Mouse (Mus musculus) kidney, embryonic 14.5 days (tissue): ENCODE measurements at regions not wholly inside any gene's neighbourhood (a gene's known extent, or its start where the extent isn't known, plus 50 kb on each side); places are given as distances from the start of the nearest gene placed in this dataset.

ENCODE experiments used
- ATAC-seq: fragments of 200-750 bp; cut with Nextera tagmentation; 2 replicates; pipeline ENCODE4 v1.8.0; 2017; ENCODE audit warnings: moderate number of reproducible peaks, mild to moderate bottlenecking, moderate TSS enrichment, moderate library complexity; ENCODE audit not compliant: low FRiP score, low TSS enrichment
- H3K27ac ChIP-seq: fragments of 300-500 bp; sonication (generic); 2 replicates; pipeline ENCODE4 v1.5.1; 2014; ENCODE audit warnings: low read depth, mild to moderate bottlenecking, low read length, moderate library complexity, mixed read lengths
- H3K27me3 ChIP-seq: fragments of 300-500 bp; sonication (generic); 2 replicates; pipeline ENCODE4 v1.6.1; 2014; ENCODE audit warnings: mild to moderate bottlenecking, low read length; ENCODE audit not compliant: control insufficient read depth, insufficient read depth
- H3K36me3 ChIP-seq: fragments of 300-500 bp; sonication (generic); 2 replicates; pipeline ENCODE4 v1.6.1; 2014; ENCODE audit warnings: low read length, mixed read lengths; ENCODE audit not compliant: control insufficient read depth, insufficient read depth
- H3K4me1 ChIP-seq: fragments of 300-500 bp; sonication (generic); 2 replicates; pipeline ENCODE4 v1.6.1; 2014; ENCODE audit warnings: low read length, mixed read lengths; ENCODE audit not compliant: control insufficient read depth, insufficient read depth
- H3K4me2 ChIP-seq: fragments of 300-500 bp; sonication (generic); replicated peaks from 2 replicates; pipeline ENCODE4 v1.6.1; 2014; ENCODE audit warnings: low read depth, mild to moderate bottlenecking, low read length
- H3K4me3 ChIP-seq: fragments of 300-500 bp; sonication (generic); 2 replicates; pipeline ENCODE4 v1.5.1; 2014; ENCODE audit warnings: mild to moderate bottlenecking, low read length
- H3K9ac ChIP-seq: fragments of 300-500 bp; sonication (generic); 2 replicates; pipeline ENCODE4 v1.6.1; 2014; ENCODE audit warnings: low read depth, mild to moderate bottlenecking, low read length, moderate library complexity
- H3K9me3 ChIP-seq: fragments of 300-500 bp; sonication (generic); 2 replicates; pipeline ENCODE4 v1.6.1; 2016; ENCODE audit warnings: low read length; ENCODE audit not compliant: control insufficient read depth
- WGBS: fragments of 180-500 bp; shearing (Covaris S2); extraction: QIAGEN DNeasy Blood & Tissue Kit; methylation state at CpG from one replicate; pipeline ENCODE4 v1.1.7; 2014; 5-methylcytosine and 5-hydroxymethylcytosine counted together

DNA sequence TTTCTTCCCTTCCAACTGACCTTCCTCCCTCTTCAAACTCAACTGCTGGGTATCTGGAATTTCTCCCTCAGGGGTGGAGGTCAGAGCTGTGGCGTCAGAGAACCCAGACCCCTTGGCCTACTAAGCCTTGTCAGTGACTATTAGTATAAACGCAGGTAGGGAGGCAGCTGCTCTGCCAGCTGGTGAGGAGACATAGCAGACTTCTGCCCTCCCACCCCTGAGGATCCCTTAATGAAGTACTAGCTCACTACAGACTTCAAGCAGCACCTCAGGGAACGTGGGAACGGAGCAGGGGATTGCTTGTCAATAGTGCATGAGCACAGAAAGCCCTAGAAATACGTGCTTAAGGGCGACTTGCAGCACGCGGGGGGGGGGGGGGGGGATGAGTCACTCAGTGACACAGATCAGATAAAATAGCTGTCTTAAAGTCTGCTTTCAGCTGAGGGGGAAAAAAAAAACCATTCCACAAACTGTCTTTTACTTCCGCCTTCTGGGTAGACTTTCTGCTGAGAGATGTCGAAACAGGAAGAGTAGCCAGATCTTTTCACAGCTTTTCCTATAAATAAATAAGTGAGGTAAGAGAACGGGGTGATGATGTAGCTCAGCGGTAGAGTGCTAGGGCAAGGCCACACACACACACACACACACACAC is 144.1 kb downstream of the Basp1 start:
- Histone ChIP-seq H3K9ac (no peak overlapping the region; the same call in 1 of the 2 replicates), H3K4me1 (no peaks in the 10 kb centered on the region), H3K9me3 (no peaks in the 10 kb centered on the region), H3K4me2 (no peak overlapping the region), H3K27me3 (peaks cover 5% of the 10 kb centered on the region; the same call in 1 of the 2 replicates), H3K4me3 (no peak overlapping the region), H3K27ac (no peak overlapping the region), H3K36me3 (no peaks in the 10 kb centered on the region)
- WGBS = 47% methylated on average over 11 of the region's 12 CpGs
- ATAC-seq = no peak

DNA sequence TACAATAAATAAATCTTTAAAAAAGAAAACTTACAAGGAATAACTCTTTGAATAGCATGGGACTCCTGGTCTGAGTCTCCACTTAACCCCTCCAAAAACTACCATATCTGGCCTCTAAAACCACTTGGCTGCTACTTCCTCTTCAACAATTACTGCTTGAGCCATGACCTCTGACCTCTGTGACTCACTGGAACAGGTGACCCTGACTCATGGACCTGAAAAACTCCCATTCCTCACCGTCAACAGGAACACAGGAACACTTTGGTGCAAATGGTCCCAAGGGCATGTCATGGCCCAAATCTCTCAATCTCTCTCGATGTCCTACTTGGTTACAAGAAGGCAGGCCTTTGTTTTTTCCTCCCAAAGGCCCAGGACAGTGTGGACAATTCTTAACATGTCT is 145.1 kb downstream of the Basp1 start:
- Histone ChIP-seq H3K4me3 (no peak overlapping the region), H3K9ac (no peak overlapping the region), H3K4me1 (no peaks in the 10 kb centered on the region), H3K9me3 (no peaks in the 10 kb centered on the region), H3K27me3 (peaks cover 1% of the 10 kb centered on the region; the same call in 1 of the 2 replicates), H3K4me2 (no peak overlapping the region), H3K36me3 (no peaks in the 10 kb centered on the region), H3K27ac (no peak overlapping the region)
- WGBS = 53% methylated on average over 2 of the region's 2 CpGs
- ATAC-seq = no peak

DNA sequence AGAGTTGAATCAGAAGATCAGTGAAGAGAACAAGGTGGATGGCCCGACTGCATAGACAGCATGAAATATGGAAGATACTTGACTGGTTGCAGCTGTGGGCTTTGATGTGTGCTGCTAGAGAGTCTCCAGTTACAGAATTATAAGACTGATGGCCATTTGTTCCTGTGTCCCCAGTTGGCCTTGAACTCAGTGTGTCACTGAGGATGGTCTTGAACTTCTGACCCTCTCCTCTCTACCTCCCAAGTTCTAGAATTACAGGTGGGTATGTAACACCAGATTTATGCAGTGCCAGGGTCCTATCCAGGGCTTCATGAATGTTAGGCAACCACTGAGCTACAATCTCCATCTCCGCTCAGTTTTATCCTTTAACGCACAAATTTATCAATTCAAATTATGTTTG is 146.1 kb downstream of the Basp1 start:
- no peak overlapping the region for H3K9ac ChIP-seq
- WGBS = 59% methylated on average over 3 of the region's 3 CpGs
- peak; percentile 69; the same call in 1 of the 2 replicates for ATAC-seq
- H3K4me3 ChIP-seq = no peak overlapping the region
- H3K27ac ChIP-seq = no peak overlapping the region
- H3K4me2 ChIP-seq = no peak overlapping the region
- no peaks in the 10 kb centered on the region for H3K27me3 ChIP-seq
- H3K36me3 ChIP-seq = no peaks in the 10 kb centered on the region
- no peaks in the 10 kb centered on the region for H3K4me1 ChIP-seq
- H3K9me3 ChIP-seq = no peaks in the 10 kb centered on the region

DNA sequence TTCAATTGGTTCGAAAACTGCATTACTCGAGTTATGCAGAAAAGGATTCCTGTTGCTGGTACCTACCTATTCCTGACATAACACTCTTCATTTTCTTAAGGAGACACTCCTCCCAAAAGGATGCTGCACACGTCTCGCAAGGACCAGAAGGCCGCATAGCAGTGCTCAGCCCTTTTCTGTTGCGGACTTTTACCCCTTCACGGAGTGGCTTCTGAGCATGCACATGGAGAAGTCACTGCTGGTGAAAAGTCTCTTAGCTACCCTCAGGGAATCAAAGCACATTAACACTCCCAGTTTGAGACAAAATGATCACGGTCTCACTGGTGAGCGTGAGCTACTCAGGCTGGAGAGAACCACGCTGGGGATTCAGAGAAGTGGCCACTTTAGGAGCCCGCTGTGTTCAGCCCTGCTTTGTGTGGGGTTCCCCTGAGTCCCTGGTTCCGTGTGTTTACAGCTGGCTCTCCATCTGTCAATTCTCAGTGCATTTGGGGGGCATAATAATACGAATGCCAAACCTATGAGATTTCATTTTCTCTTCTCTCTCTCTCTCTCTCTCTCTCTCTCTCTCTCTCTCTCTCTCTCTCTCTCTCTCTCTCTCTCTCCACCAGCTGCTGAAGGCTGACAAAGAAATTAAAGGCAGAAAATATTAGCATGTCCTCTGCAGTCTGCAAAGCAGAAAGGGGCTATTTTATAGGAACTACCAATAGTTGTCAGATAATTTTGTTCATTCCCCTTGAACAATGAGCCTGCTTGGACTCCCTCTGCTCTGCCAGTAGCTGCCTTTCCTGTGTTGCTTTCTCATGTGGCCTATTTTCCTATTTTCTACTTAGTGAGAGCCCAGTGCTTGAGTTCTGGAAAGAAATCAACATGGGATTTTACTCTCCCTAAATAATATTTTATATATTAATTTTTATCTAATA is 160.7 kb downstream of the Basp1 start:
- no peak overlapping the region for H3K9ac ChIP-seq
- H3K4me1 ChIP-seq = no peaks in the 10 kb centered on the region
- no peak overlapping the region for H3K4me2 ChIP-seq
- no peaks in the 10 kb centered on the region for H3K9me3 ChIP-seq
- no peaks in the 10 kb centered on the region for H3K36me3 ChIP-seq
- no peak overlapping the region for H3K27ac ChIP-seq
- WGBS = 84% methylated on average over 13 of the region's 13 CpGs
- ATAC-seq = no peak
- no peak overlapping the region for H3K4me3 ChIP-seq
- H3K27me3 ChIP-seq = no peaks in the 10 kb centered on the region

DNA sequence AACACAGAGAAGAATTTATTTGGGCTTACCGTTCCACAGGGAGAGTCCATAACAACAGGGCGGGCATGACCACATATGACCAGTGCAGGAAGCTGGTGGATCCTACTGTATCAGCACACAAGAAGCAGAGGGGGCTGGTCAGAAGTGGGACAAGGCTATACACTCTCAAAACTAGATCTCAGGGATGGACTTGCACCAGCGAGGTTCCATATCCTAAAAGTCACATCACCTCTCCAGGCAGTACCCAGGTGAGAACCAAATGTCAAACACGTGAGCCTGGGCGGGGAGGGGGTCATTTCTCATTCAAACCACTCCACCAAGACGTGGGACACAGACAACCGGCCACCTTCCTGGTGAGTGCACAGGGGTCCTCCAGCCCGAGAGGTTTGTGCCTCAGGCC is 167.9 kb downstream of the Basp1 start:
- WGBS = 93% methylated on average over 8 of the region's 8 CpGs
- no peak for ATAC-seq

DNA sequence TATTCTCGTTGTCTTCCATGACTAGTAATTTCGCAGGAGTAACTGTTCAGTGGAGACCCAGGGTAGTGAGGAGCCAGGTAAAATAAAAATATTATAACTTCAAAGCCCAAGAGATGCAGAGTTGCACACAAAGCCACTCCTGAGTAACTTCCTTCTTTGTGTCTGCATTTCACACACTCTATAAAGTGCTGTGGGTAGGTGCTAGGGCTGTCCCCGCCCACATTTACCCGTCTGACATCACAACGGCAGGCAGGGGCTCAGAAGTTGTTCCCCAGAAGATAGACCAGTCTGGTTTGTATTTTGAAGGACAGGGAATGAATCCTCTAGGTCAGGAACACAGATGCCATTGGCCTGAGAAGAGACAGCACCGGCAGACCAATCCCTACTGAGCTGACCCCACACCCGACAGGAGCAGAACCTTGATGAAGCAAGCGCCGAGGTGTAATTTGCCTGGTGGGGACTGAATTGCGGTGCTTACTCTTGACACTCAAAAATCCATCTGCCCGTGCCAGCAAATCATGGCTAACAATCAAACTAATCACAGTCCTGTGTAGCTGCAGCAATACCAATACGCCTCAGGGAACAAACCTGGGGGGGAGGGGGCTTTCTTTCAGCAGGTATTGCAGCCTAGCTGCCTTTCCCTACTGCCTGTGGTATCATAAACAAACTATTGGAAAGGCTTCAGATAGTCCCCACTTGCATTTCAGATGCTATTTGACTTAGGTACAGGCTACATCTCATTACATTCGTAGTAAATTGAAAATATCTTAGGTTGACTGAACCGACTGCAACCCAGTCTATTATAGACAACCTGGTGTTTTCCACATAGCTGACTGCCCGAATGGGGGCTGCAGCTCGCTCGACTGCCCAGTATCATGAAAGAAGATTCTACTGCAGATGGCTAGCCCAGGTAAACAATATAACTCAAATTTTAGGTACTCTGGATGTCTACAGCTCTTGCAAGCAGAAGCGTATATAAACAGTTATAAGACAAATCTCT is 175.6 kb downstream of the Basp1 start:
- no peaks in the 10 kb centered on the region for H3K9me3 ChIP-seq
- no peak for ATAC-seq
- no peak overlapping the region for H3K4me3 ChIP-seq
- H3K27me3 ChIP-seq = no peaks in the 10 kb centered on the region
- H3K4me1 ChIP-seq = no peaks in the 10 kb centered on the region
- H3K4me2 ChIP-seq = no peak overlapping the region
- no peak overlapping the region for H3K27ac ChIP-seq
- no peak overlapping the region for H3K9ac ChIP-seq
- WGBS = 63% methylated on average over 18 of the region's 18 CpGs
- no peaks in the 10 kb centered on the region for H3K36me3 ChIP-seq

More for the DNA sequence above, 167.9 kb downstream of the Basp1 start:
- no peaks in the 10 kb centered on the region for H3K36me3 ChIP-seq
- H3K4me2 ChIP-seq = no peak overlapping the region
- no peak overlapping the region for H3K9ac ChIP-seq
- H3K4me1 ChIP-seq = no peaks in the 10 kb centered on the region
- H3K9me3 ChIP-seq = no peaks in the 10 kb centered on the region
- H3K4me3 ChIP-seq = no peak overlapping the region
- no peaks in the 10 kb centered on the region for H3K27me3 ChIP-seq
- no peak overlapping the region for H3K27ac ChIP-seq

DNA sequence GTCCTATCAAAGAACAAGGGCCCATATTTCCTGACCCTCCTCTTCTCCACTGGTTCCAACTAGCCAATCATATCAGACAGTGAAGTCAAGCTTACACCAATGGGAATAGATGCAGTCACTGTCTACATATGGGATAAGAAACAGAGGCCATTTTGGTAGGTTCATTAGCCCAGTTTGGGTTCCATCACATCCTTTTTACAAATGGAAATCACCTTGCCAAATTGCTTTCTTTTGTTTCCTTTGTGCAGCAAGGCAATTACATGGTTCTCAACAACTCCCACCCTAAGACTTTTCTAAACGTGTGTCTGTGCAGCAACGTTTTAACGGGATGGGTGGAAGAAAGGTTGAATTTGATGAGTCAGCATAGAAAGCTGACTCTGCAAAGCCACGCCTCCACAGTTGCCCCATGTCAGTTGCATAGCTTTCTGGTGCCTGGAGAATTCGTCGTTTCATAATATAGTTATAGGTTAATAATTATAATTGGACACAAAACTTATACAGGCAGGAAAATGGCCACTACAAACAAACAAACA is 177.3 kb downstream of the Basp1 start:
- no peaks in the 10 kb centered on the region for H3K9me3 ChIP-seq
- H3K27ac ChIP-seq = no peak overlapping the region
- WGBS = 76% methylated on average over 6 of the region's 6 CpGs
- no peaks in the 10 kb centered on the region for H3K27me3 ChIP-seq
- H3K36me3 ChIP-seq = no peaks in the 10 kb centered on the region
- no peak for ATAC-seq
- H3K4me1 ChIP-seq = no peaks in the 10 kb centered on the region
- H3K9ac ChIP-seq = no peak overlapping the region
- H3K4me3 ChIP-seq = no peak overlapping the region
- no peak overlapping the region for H3K4me2 ChIP-seq

DNA sequence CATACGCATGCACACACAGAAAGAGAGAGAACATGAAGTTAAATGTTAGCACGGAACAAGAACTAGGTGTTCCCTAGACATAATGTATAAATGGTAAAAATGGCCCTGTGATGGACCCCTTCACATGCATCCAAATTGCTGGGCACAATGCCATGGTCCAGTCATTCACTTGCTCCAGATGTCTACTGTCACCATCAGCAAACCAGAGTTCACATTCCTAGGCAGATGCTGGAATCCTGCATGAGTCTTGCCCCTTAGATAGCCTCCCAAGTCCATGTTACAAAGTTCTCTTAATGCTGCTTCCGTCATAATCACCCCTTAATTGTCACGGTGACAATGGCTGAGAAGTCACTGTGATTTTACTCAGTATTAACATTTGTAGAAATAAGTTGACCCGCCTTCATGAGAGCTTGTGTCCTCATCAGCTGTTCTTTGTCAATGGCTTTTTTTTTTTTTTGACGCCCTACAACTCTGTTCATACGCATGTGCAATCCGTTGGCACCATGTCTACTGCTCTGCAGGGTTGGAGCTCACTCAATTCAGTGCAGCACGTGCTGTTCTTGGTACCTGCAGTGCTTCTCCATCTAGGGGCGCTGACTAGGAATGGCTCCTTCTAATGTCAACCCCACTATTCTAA is 179.4 kb downstream of the Basp1 start:
- Histone ChIP-seq H3K4me3 (no peak overlapping the region), H3K4me2 (no peak overlapping the region), H3K36me3 (no peaks in the 10 kb centered on the region), H3K4me1 (no peaks in the 10 kb centered on the region), H3K27ac (no peak overlapping the region), H3K9me3 (no peaks in the 10 kb centered on the region), H3K9ac (no peak overlapping the region), H3K27me3 (no peaks in the 10 kb centered on the region)
- ATAC-seq = no peak
- 92% methylated on average over 10 of the region's 10 CpGs for WGBS
